Mouse (Mus musculus) CH12.LX (cell line): ENCODE data around the gene Chrm4. TPM values are rescaled to one million over a fixed set of nuclear protein-coding genes. Genes with fewer than 3 reads are reported as not detected.

Experiments used
- DNase-seq: peaks from one replicate; pipeline ENCODE4 v3.0.0-alpha.2; 2013; ENCODE audit errors: extremely low read depth
- H3K27ac ChIP-seq: 2 replicates; pipeline ENCODE4 v1.5.1; 2012; ENCODE audit warnings: low read depth, mild to moderate bottlenecking, control low read depth, moderate library complexity; ENCODE audit not compliant: insufficient read depth
- H3K27me3 ChIP-seq: replicated peaks from 2 replicates; pipeline ENCODE3; 2012; ENCODE audit warnings: inconsistent platforms
- H3K36me3 ChIP-seq, 2 experiments: replicated peaks in 1 of 2; 2 replicates each; pipeline versions ENCODE3 to v1.6.1; 2012; ENCODE audit warnings: inconsistent platforms in 1 of 2, low read length in 1 of 2, mild to moderate bottlenecking in 1 of 2, mixed read lengths in 1 of 2, moderate library complexity in 1 of 2; ENCODE audit not compliant: control insufficient read depth in 1 of 2, insufficient read depth in 1 of 2
- H3K4me1 ChIP-seq, 2 experiments: 2 replicates each; pipeline ENCODE4 v1.6.1; 2012; ENCODE audit warnings: inconsistent platforms in 1 of 2, moderate library complexity in 1 of 2; ENCODE audit not compliant: insufficient read depth in 2 of 2, control insufficient read depth in 1 of 2
- H3K4me2 ChIP-seq: 2 replicates; pipeline ENCODE4 v1.6.1; 2012; ENCODE audit warnings: low read depth, mild to moderate bottlenecking, control low read depth; ENCODE audit not compliant: poor library complexity, insufficient read depth, severe bottlenecking
- H3K4me3 ChIP-seq, 3 experiments: fragments of 150-350 bp in 1 of 3; sonication (generic) in 1 of 3; replicated peaks in 1 of 3; 2 replicates each; pipeline versions ENCODE3 to v1.5.1; 2011 to 2012; ENCODE audit warnings: low read depth in 2 of 3, low read length in 2 of 3, mild to moderate bottlenecking in 2 of 3, moderate library complexity in 2 of 3, control low read depth in 1 of 3, improper control_type of control experiment in 1 of 3, inconsistent platforms in 1 of 3, mixed read lengths in 1 of 3; ENCODE audit not compliant: poor library complexity in 1 of 3
- H3K79me2 ChIP-seq: replicated peaks from 2 replicates; pipeline ENCODE4 v1.6.1; 2012; ENCODE audit warnings: mild to moderate bottlenecking, moderate library complexity; ENCODE audit not compliant: control insufficient read depth, poor library complexity, insufficient read depth, severe bottlenecking; ENCODE audit errors: extremely low read depth
- H3K9ac ChIP-seq: 2 replicates; pipeline ENCODE4 v1.6.1; 2012; ENCODE audit warnings: low read depth, mild to moderate bottlenecking, control low read depth, moderate library complexity; ENCODE audit not compliant: insufficient read depth
- H3K9me3 ChIP-seq: replicated peaks from 2 replicates; pipeline ENCODE3; 2012; ENCODE audit warnings: low read length, inconsistent platforms, mixed read lengths
- CHD1 ChIP-seq: IDR thresholded peaks from 2 replicates; pipeline ENCODE4 v1.6.1; 2012; ENCODE audit warnings: low read depth, low read length, improper control_type of control experiment, inconsistent platforms
- CTCF ChIP-seq, 2 experiments: IDR thresholded peaks in 1 of 2; conservative IDR thresholded peaks in 1 of 2; 2 replicates each; pipeline ENCODE4 v1.5.1; 2011 to 2012; ENCODE audit warnings: low read depth in 2 of 2, low read length in 2 of 2, improper control_type of control experiment in 1 of 2, inconsistent platforms in 1 of 2, mild to moderate bottlenecking in 1 of 2, moderate library complexity in 1 of 2
- E2F4 ChIP-seq: IDR thresholded peaks from 2 replicates; pipeline ENCODE4 v1.6.1; 2011; ENCODE audit warnings: low read depth, low read length, improper control_type of control experiment; ENCODE audit not compliant: insufficient replicate concordance
- ELF1 ChIP-seq: IDR thresholded peaks from 2 replicates; pipeline ENCODE4 v1.6.1; 2014; ENCODE audit warnings: low read depth, mild to moderate bottlenecking, inconsistent platforms, low read length, improper control_type of control experiment
- IRF4 ChIP-seq: IDR thresholded peaks from 2 replicates; pipeline ENCODE4 v1.6.1; 2014; ENCODE audit warnings: low read depth, mild to moderate bottlenecking, inconsistent platforms, low read length, improper control_type of control experiment
- MAX ChIP-seq: IDR thresholded peaks from 2 replicates; pipeline ENCODE4 v1.6.1; 2011; ENCODE audit warnings: low read length, improper control_type of control experiment
- MXI1 ChIP-seq: IDR thresholded peaks from 2 replicates; pipeline ENCODE4 v1.6.1; 2011; ENCODE audit warnings: mild to moderate bottlenecking, low read depth, low read length, improper control_type of control experiment
- MYC ChIP-seq: IDR thresholded peaks from 2 replicates; pipeline ENCODE4 v1.6.1; 2011; ENCODE audit warnings: low read depth, mild to moderate bottlenecking, improper control_type of control experiment, low read length
- PAX5 ChIP-seq: IDR thresholded peaks from 2 replicates; pipeline ENCODE4 v1.6.1; 2012; ENCODE audit warnings: low read length, inconsistent platforms, mixed read lengths
- RAD21 ChIP-seq: IDR thresholded peaks from 2 replicates; pipeline ENCODE4 v1.6.1; 2011; ENCODE audit warnings: low read depth, mild to moderate bottlenecking, low read length, improper control_type of control experiment, moderate library complexity
- SMC3 ChIP-seq: IDR thresholded peaks from 2 replicates; pipeline ENCODE4 v1.6.1; 2011; ENCODE audit warnings: low read depth, low read length, improper control_type of control experiment
- UBTF ChIP-seq: IDR thresholded peaks from 2 replicates; pipeline ENCODE4 v1.6.1; 2012; ENCODE audit warnings: low read depth, mild to moderate bottlenecking, inconsistent platforms, low read length, improper control_type of control experiment, moderate library complexity
- ZNF384 ChIP-seq: IDR thresholded peaks from 2 replicates; pipeline ENCODE4 v1.6.1; 2012; ENCODE audit warnings: low read depth, low read length, improper control_type of control experiment, inconsistent platforms
- dilution Hi-C: fragments of 300-500 bp; cut with MboI; formaldehyde crosslinking; loops from 2 replicates; pipeline ENCODE4 v1.14.3; 2020; ENCODE audit warnings: low sequenced_read_pairs; ENCODE audit not compliant: extremely low pct_unique_long_range_greater_than_20kb, extremely low pct_ligation_motif_present
- in situ Hi-C: fragments of 300-500 bp; cut with MboI; formaldehyde crosslinking; loops from 3 replicates; pipeline ENCODE4 v1.14.3; 2019; ENCODE audit warnings: low sequenced_read_pairs, low pct_ligation_motif_present, low pct_unique_long_range_greater_than_20kb, mixed read lengths
- polyA plus RNA-seq: library from polyadenylated mRNA; unstranded; fragments of >175 nt; gene quantifications from 2 replicates; pipeline ENCODE4 v1.2.1, GENCODE M21; 2012; ENCODE audit warnings: low read depth; ENCODE audit not compliant: insufficient read length
- total RNA-seq, 2 experiments: library from RNA; depleted of rRNA; stranded (reverse); fragments of 300-350 nt in 1 of 2; fragments of >200 nt in 1 of 2; gene quantifications; 2 replicates each; pipeline ENCODE4 v1.2.3; 2012 to 2014

Chrm4 gene
- total and polyA plus RNA-seq, 3 experiments = 10.0 to 15.1 (median 14.4) TPM

- Histone ChIP-seq H3K4me3 (no peak overlapping the region), H3K4me2 (no peak overlapping the region), H3K79me2 (peaks cover 10% of the 10 kb centered on the region), H3K9ac (no peak overlapping the region), H3K27ac (no peak overlapping the region), H3K4me1 (peaks cover 23 to 50% of the 10 kb centered on the region in 2 experiments), H3K9me3 (no peaks in the 10 kb centered on the region), H3K36me3 (peaks cover 33 to 80% of the 10 kb centered on the region in 2 experiments), H3K27me3 (no peaks in the 10 kb centered on the region)
- in situ Hi-C loops (loop anchor here (5.0 kb wide), 1 partner anchor 43 kb away; no protein-coding TSS in a partner anchor), dilution Hi-C loops (no loop called here)
- peak; percentile 69 for DNase-seq
- peak; percentile 67 to 88 for TF ChIP-seq CTCF (conservative IDR thresholded peaks at IDR 0.05 in 1 of 2, IDR thresholded peaks at IDR 0.05 in 1 of 2; ENCODE audit: low read depth in 2 of 2, low read length in 2 of 2)
- no peak for TF ChIP-seq E2F4
- no peak for TF ChIP-seq CHD1
- TF ChIP-seq RAD21 = peak; percentile 75
- TF ChIP-seq MAX = no peak
- peak; percentile 88 for TF ChIP-seq SMC3
- no peak for TF ChIP-seq PAX5
Measured at GRCm38 (mm10) chr2:91944170-91944950, 17.3 kb downstream of the Chrm4 start.

- Histone ChIP-seq H3K4me1 (peaks cover 29 to 58% of the 10 kb centered on the region in 2 experiments), H3K4me2 (no peak within 1 kb of the TSS), H3K27ac (no peak within 1 kb of the TSS)
- dilution Hi-C loops (no loop called here), in situ Hi-C loops (no loop called here)
- no peak for DNase-seq
- no peak for TF ChIP-seq MXI1
- TF ChIP-seq E2F4 = no peak
- TF ChIP-seq ELF1 = no peak
- TF ChIP-seq UBTF = no peak
- TF ChIP-seq IRF4 = no peak
- no peak for TF ChIP-seq ZNF384
- no peak for TF ChIP-seq MYC
- TF ChIP-seq, all 38 proteins: peak for 0
- Histone ChIP-seq H3K4me3 (no peak within 1 kb of the TSS), H3K36me3 (peaks cover 22 to 69% of the 10 kb centered on the region in 2 experiments), H3K79me2 (peaks cover 16% of the 10 kb centered on the region), H3K27me3 (no peaks in the 10 kb centered on the region), H3K9ac (no peak within 1 kb of the TSS), H3K9me3 (no peaks in the 10 kb centered on the region)
Measured at GRCm38 (mm10) chr2:91945483-91945882, 18.4 kb downstream of the Chrm4 start, which contains the start of gene Gm9821. Gene Gm9821 (plus strand): TSS chr2:91945703.
